ENCODE assay signal across 12 mouse cellular contexts in the genomic region with DNA sequence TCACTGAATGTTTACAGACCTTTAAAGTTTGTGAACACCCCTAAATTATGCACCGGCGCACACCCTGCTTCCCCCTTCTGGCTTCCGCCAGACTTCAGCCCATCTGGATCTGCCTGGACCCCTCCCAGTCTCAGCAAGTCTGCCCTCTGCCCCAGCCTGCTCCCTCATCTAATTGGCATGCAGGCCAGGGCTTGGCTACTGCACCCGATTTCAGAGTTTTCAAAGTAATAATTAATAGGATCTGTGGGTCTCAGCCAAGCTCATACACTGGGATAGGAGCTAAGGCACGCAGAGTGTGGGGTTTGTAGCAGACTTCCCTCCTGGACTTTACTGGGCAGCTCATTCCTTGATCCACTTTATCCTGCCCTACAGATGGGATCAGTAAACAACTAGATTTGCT. TPM values are rescaled to one million over a fixed set of nuclear protein-coding genes. Genes with fewer than 3 reads are reported as not detected.
DNase-seq lines count a peak whose midpoint lies in the region; ATAC-seq lines count a peak whose summit lies in the region.
"Had no signal": no experiment of that assay in that cellular context is flagged by ENCODE, and none has a peak within 500 bp of the region (broad histone marks: within the 10 kb centered on the region; RNA-seq: fewer than 3 reads in every experiment).

No protein-coding gene starts in this region.

- H3K4me3 ChIP-seq in heart, embryonic 11.5 days (ENCODE audit: low read depth, low read length) = no peak overlapping the region
- no peak overlapping the region for H3K4me3 ChIP-seq in intestine, embryonic 16.5 days (ENCODE audit: low read length)
- H3K4me3 ChIP-seq: embryonic facial prominence, embryonic 12.5 days; heart, embryonic 12.5 days; liver, embryonic 15.5 days had no signal

- H3K9me3 ChIP-seq in heart, embryonic 11.5 days (replicated peaks; ENCODE audit: control insufficient read depth, low read length) = no peaks in the 10 kb centered on the region
- no peaks in the 10 kb centered on the region for H3K9me3 ChIP-seq in intestine, embryonic 16.5 days (ENCODE audit: control insufficient read depth, low read length)
- H3K9me3 ChIP-seq: embryonic facial prominence, embryonic 12.5 days; heart, embryonic 12.5 days; liver, embryonic 15.5 days had no signal

- 45% methylated on average over 5 of the region's 5 CpGs for WGBS in heart, embryonic 11.5 days (ENCODE audit: insufficient replicate concordance)
- 48% methylated on average over 5 of the region's 5 CpGs for WGBS in intestine, embryonic 16.5 days

- peaks cover 13% of the 10 kb centered on the region for H3K4me1 ChIP-seq in heart, embryonic 11.5 days (ENCODE audit: control insufficient read depth, insufficient read depth, low read length)
- peaks cover 19% of the 10 kb centered on the region for H3K4me1 ChIP-seq in intestine, embryonic 16.5 days (ENCODE audit: control insufficient read depth, insufficient read depth, low read length)

- H3K27ac ChIP-seq in heart, embryonic 11.5 days (ENCODE audit: low read depth, low read length) = no peak overlapping the region
- no peak overlapping the region for H3K27ac ChIP-seq in intestine, embryonic 16.5 days (ENCODE audit: low read length)
- H3K27ac ChIP-seq: embryonic facial prominence, embryonic 12.5 days; hindbrain, embryonic 14.5 days; liver, embryonic 15.5 days had no signal

- H3K27me3 ChIP-seq in heart, embryonic 11.5 days (ENCODE audit: control insufficient read depth, insufficient read depth, low read length) = peaks cover 15% of the 10 kb centered on the region
- H3K27me3 ChIP-seq in intestine, embryonic 16.5 days (replicated peaks; ENCODE audit: control insufficient read depth, insufficient read depth, low read length) = no peaks in the 10 kb centered on the region
- H3K27me3 ChIP-seq: embryonic facial prominence, embryonic 12.5 days had no signal

- no peaks in the 10 kb centered on the region for H3K36me3 ChIP-seq in heart, embryonic 11.5 days (ENCODE audit: control insufficient read depth, insufficient read depth, low read length)
- no peaks in the 10 kb centered on the region for H3K36me3 ChIP-seq in intestine, embryonic 16.5 days (ENCODE audit: control insufficient read depth, insufficient read depth, low read length)
- H3K36me3 ChIP-seq: heart, embryonic 12.5 days; liver, embryonic 15.5 days had no signal

- no peak for DNase-seq in heart, adult 9 months (ENCODE audit: low spot score in 2 of 2)
- DNase-seq in Muller cell, postnatal 12 days (ENCODE audit: inconsistent ontology term) = peak; percentile 36
- DNase-seq in kidney, postnatal 25 days = peak; percentile 74 to 89
- no peak for DNase-seq in heart, adult 11 months
- DNase-seq in gastrocnemius, postnatal 25 days = no peak

- H3K9ac ChIP-seq in heart, embryonic 11.5 days (ENCODE audit: low read depth, low read length) = no peak overlapping the region
- no peak overlapping the region for H3K9ac ChIP-seq in intestine, embryonic 16.5 days (ENCODE audit: low read depth, low read length)
- H3K9ac ChIP-seq: embryonic facial prominence, embryonic 12.5 days; heart, embryonic 12.5 days; hindbrain, embryonic 14.5 days; liver, embryonic 15.5 days had no signal

- no peak overlapping the region for H3K4me2 ChIP-seq in heart, embryonic 11.5 days
- H3K4me2 ChIP-seq in intestine, embryonic 16.5 days (ENCODE audit: low read depth, low read length) = no peak overlapping the region
- H3K4me2 ChIP-seq: embryonic facial prominence, embryonic 12.5 days; heart, embryonic 12.5 days; hindbrain, embryonic 14.5 days; liver, embryonic 15.5 days had no signal

- 0 out of 2 replicates have a peak, but pooled peaks have one; percentile 4 for ATAC-seq in heart, embryonic 11.5 days (replicated peaks; ENCODE audit: insufficient number of reproducible peaks, low FRiP score, low TSS enrichment)
- ATAC-seq in intestine, embryonic 16.5 days = peak; percentile 43
- ATAC-seq in inflammation-experienced regulatory T-cells, adult 6 months = no peak

RNA-seq across cellular contexts. Expression of gene Abcc3, which starts 11.4 kb away (rescaled TPM):
- 0.34 and 0.96 TPM in 2 replicates for polyA plus RNA-seq in heart, embryonic 11.5 days (2014; fragmentation: Nextera tagmentation; extraction: Ambion mirVana)
- polyA plus RNA-seq in intestine, embryonic 16.5 days (2015; fragmentation: Nextera tagmentation; extraction: Ambion mirVana) = 2.5 and 3.3 TPM in 2 replicates
- total RNA-seq in gastrocnemius, postnatal 25 days (2021) = under 1 TPM; 0.90 to 0.94 TPM
- polyA plus RNA-seq in inflammation-experienced regulatory T-cells, adult 6 months (2017; shearing (Covaris generic)) = 1 to 10 TPM in 2 of 3 experiments, under 1 TPM in 1; 0.70 to 4.0 (median 1.9) TPM

Comparison
In these comparisons a context has a peak if more than half of its experiments do, and no peak if none do; other contexts are left out.
1. DNase-seq: peak in Muller cell, postnatal 12 days (single experiment) and kidney, postnatal 25 days (2 of 2); none in heart, adult 9 months (0 of 2), heart, adult 11 months (single experiment) and gastrocnemius, postnatal 25 days (single experiment).